Mouse (Mus musculus) intestine, embryonic 15.5 days (tissue): ENCODE results near the gene Ccdc33. TPM values are rescaled to one million over a fixed set of nuclear protein-coding genes. Genes with fewer than 3 reads are reported as not detected.

Source experiments
- ATAC-seq: fragments of 200-750 bp; cut with Nextera tagmentation; 2 replicates; pipeline ENCODE4 v1.8.0; 2017; ENCODE audit warnings: moderate TSS enrichment, moderate library complexity
- H3K27ac ChIP-seq: fragments of 300-500 bp; sonication (generic); 2 replicates; pipeline ENCODE4 v1.5.1; 2015; ENCODE audit warnings: mild to moderate bottlenecking, inconsistent platforms
- H3K27me3 ChIP-seq: fragments of 300-500 bp; sonication (generic); replicated peaks from 2 replicates; pipeline ENCODE4 v1.6.1; 2015; ENCODE audit warnings: inconsistent platforms
- H3K36me3 ChIP-seq: fragments of 300-500 bp; sonication (generic); 2 replicates; pipeline ENCODE4 v1.6.1; 2015; ENCODE audit warnings: inconsistent platforms
- H3K4me1 ChIP-seq: fragments of 300-500 bp; sonication (generic); replicated peaks from 2 replicates; pipeline ENCODE4 v1.6.1; 2015; ENCODE audit warnings: inconsistent platforms
- H3K4me2 ChIP-seq: fragments of 300-500 bp; sonication (generic); replicated peaks from 2 replicates; pipeline ENCODE4 v1.6.1; 2015; ENCODE audit warnings: mild to moderate bottlenecking, inconsistent platforms
- H3K4me3 ChIP-seq: fragments of 300-500 bp; sonication (generic); replicated peaks from 2 replicates; pipeline ENCODE4 v1.5.1; 2015; ENCODE audit warnings: inconsistent platforms
- H3K9ac ChIP-seq: fragments of 300-500 bp; sonication (generic); 2 replicates; pipeline ENCODE4 v1.6.1; 2015; ENCODE audit warnings: inconsistent platforms
- H3K9me3 ChIP-seq: fragments of 300-500 bp; sonication (generic); 2 replicates; pipeline ENCODE4 v1.6.1; 2016; ENCODE audit warnings: inconsistent platforms
- WGBS: fragments of 180-500 bp; shearing (Covaris S2); methylation state at CpG from one replicate; pipeline ENCODE4 v1.1.7; 2015; 5-methylcytosine and 5-hydroxymethylcytosine counted together
- polyA plus RNA-seq: library from polyadenylated mRNA; unstranded; fragments of >200 nt; fragmentation: Nextera tagmentation; extraction: Ambion mirVana; gene quantifications from 2 replicates; pipeline ENCODE4 v1.2.1, GENCODE M21; 2015

Gene Ccdc33
- polyA plus RNA-seq, 1 experiment from 2014 or later = 0.09 TPM

- H3K27ac ChIP-seq = no peak overlapping the region
- H3K4me3 ChIP-seq = no peak overlapping the region
- ATAC-seq = no peak
- H3K4me2 ChIP-seq = no peak overlapping the region
- peaks cover 4% of the 10 kb centered on the region; the same call in 1 of the 2 replicates for H3K27me3 ChIP-seq
- no peak overlapping the region for H3K9ac ChIP-seq
- H3K4me1 ChIP-seq = peaks cover 14% of the 10 kb centered on the region
- no peaks in the 10 kb centered on the region for H3K9me3 ChIP-seq
- WGBS = 35% methylated on average over 9 of the region's 9 CpGs
- no peaks in the 10 kb centered on the region for H3K36me3 ChIP-seq
These were observed 32.4 kb downstream of the Ccdc33 start for GRCm38 (mm10) chr9:58086203-58086602.

DNA sequence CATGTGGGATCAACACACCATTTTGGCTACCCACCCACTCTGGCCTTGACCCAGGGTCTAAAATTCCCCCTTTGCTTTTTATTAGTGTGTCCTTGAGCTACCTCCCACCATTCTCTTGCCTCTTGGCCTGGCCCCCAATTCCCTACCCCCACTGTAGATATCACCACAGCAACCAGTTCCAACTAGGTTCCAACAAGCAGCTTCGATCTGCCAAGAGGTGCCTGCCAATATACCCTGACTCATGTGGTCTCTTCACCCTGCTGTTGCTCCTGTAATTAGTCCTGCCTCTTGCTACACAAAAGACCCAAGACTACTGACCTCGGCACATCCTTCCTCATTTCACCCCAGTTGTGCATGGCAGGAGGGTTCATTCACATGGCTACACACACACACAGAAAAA is 33.5 kb downstream of the Ccdc33 start:
- Histone ChIP-seq H3K9me3 (no peaks in the 10 kb centered on the region), H3K9ac (no peak overlapping the region), H3K27ac (no peak overlapping the region), H3K4me1 (peaks cover 14% of the 10 kb centered on the region), H3K4me3 (no peak overlapping the region), H3K4me2 (no peak overlapping the region), H3K27me3 (peaks cover 4% of the 10 kb centered on the region; the same call in 1 of the 2 replicates), H3K36me3 (no peaks in the 10 kb centered on the region)
- WGBS = 19% methylated on average over 2 of the region's 2 CpGs
- ATAC-seq = no peak

GRCm38 (mm10) chr9:58084586-58084985 is 34.0 kb downstream of the Ccdc33 start:
- H3K27ac ChIP-seq = no peak overlapping the region
- H3K4me2 ChIP-seq = no peak overlapping the region
- no peaks in the 10 kb centered on the region for H3K9me3 ChIP-seq
- 25% methylated on average over 8 of the region's 8 CpGs for WGBS
- H3K36me3 ChIP-seq = no peaks in the 10 kb centered on the region
- H3K4me3 ChIP-seq = no peak overlapping the region
- peaks cover 4% of the 10 kb centered on the region; the same call in 1 of the 2 replicates for H3K27me3 ChIP-seq
- H3K4me1 ChIP-seq = peaks cover 14% of the 10 kb centered on the region
- no peak for ATAC-seq
- no peak overlapping the region for H3K9ac ChIP-seq

GRCm38 (mm10) chr9:58074561-58074960 is 44.1 kb downstream of the Ccdc33 start:
- Histone ChIP-seq H3K4me3 (no peak overlapping the region), H3K4me1 (no peaks in the 10 kb centered on the region), H3K27ac (no peak overlapping the region), H3K4me2 (no peak overlapping the region), H3K9me3 (no peaks in the 10 kb centered on the region), H3K27me3 (no peaks in the 10 kb centered on the region), H3K9ac (no peak overlapping the region), H3K36me3 (no peaks in the 10 kb centered on the region)
- no peak for ATAC-seq
- WGBS = 56% methylated on average over 3 of the region's 3 CpGs

DNA sequence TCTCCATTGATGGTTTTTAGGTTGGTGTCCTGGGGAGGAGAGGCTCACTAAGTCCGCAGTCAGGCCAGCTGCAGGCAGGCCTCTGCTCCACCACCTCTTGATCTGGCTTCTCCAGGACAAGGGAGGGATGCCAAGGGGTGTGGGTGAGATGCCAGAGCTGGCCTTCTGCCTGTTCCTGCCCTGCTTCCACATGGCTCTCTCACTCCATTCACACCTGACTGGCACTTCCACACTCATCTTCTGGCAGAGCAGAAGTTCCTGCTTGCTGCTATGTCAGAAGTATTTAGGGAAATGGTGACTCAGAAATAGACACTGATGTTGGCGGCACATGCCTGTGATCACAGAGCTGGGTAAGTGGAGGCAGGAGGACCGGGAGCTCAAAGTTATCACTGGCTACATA is 51.1 kb downstream of the Ccdc33 start:
- WGBS = 82% methylated on average over 3 of the region's 3 CpGs
- no peaks in the 10 kb centered on the region for H3K27me3 ChIP-seq
- H3K4me2 ChIP-seq = no peak overlapping the region
- no peaks in the 10 kb centered on the region for H3K36me3 ChIP-seq
- no peak overlapping the region for H3K9ac ChIP-seq
- H3K4me3 ChIP-seq = no peak overlapping the region
- ATAC-seq = no peak
- H3K4me1 ChIP-seq = 0 out of 2 replicates have a peak, but pooled peaks cover 5% of the 10 kb centered on the region
- H3K27ac ChIP-seq = no peak overlapping the region
- H3K9me3 ChIP-seq = no peaks in the 10 kb centered on the region

DNA sequence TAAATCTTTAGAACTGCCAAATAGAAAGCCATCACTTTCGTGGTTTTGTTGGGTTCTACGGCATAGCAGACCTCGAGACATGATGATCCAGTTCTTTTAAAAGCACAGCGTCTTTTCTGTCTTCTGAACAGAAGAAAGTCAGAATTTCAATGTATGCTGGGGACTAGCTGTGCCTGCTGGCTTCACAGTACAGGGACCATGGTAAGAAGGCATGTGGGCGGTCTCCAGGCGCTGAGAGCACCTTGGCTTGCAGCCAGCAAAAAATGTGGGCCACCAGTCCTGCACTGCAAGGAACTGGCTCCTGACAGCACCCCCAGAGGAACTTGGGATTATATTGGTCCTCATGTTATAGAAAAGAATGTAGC is 51.9 kb downstream of the Ccdc33 start:
- H3K9me3 ChIP-seq = no peaks in the 10 kb centered on the region
- H3K4me1 ChIP-seq = 0 out of 2 replicates have a peak, but pooled peaks cover 5% of the 10 kb centered on the region
- no peak for ATAC-seq
- no peak overlapping the region for H3K9ac ChIP-seq
- no peak overlapping the region for H3K4me3 ChIP-seq
- H3K27me3 ChIP-seq = no peaks in the 10 kb centered on the region
- no peak overlapping the region for H3K27ac ChIP-seq
- no peaks in the 10 kb centered on the region for H3K36me3 ChIP-seq
- no peak overlapping the region for H3K4me2 ChIP-seq
- 72% methylated on average over 6 of the region's 6 CpGs for WGBS

GRCm38 (mm10) chr9:58065977-58066730 is 52.5 kb downstream of the Ccdc33 start:
- ATAC-seq = no peak
- Histone ChIP-seq H3K4me2 (no peak overlapping the region), H3K36me3 (no peaks in the 10 kb centered on the region), H3K9me3 (no peaks in the 10 kb centered on the region), H3K27me3 (0 out of 2 replicates have a peak, but pooled peaks cover 2% of the 10 kb centered on the region), H3K4me1 (0 out of 2 replicates have a peak, but pooled peaks cover 5% of the 10 kb centered on the region), H3K9ac (no peak overlapping the region), H3K4me3 (no peak overlapping the region), H3K27ac (no peak overlapping the region)
- WGBS = 74% methylated on average over 6 of the region's 6 CpGs

DNA sequence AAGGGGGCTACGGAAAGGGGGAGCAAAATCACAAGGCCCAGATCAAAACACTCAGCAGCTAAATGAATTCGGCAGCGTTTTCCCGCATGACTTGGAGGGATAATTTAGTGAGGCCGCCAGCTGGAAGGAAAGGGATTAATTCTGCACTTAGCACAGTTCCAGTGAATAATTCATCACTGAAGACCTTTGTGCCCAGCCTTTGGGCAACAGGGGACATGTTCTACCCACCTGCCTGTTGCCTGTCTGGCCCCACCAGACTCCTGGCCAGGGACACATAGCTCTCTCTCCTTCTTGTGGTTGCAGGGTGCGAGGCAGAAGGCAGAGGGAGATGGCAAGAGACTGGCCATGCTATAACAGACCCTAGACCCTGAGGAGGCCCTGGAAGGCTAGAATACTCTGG is 53.1 kb downstream of the Ccdc33 start:
- H3K4me2 ChIP-seq = no peak overlapping the region
- H3K9me3 ChIP-seq = no peaks in the 10 kb centered on the region
- no peak overlapping the region for H3K9ac ChIP-seq
- H3K4me1 ChIP-seq = 0 out of 2 replicates have a peak, but pooled peaks cover 5% of the 10 kb centered on the region
- H3K27me3 ChIP-seq = 0 out of 2 replicates have a peak, but pooled peaks cover 2% of the 10 kb centered on the region
- WGBS = 52% methylated on average over 6 of the region's 6 CpGs
- no peak overlapping the region for H3K4me3 ChIP-seq
- H3K36me3 ChIP-seq = no peaks in the 10 kb centered on the region
- no peak for ATAC-seq
- no peak overlapping the region for H3K27ac ChIP-seq

DNA sequence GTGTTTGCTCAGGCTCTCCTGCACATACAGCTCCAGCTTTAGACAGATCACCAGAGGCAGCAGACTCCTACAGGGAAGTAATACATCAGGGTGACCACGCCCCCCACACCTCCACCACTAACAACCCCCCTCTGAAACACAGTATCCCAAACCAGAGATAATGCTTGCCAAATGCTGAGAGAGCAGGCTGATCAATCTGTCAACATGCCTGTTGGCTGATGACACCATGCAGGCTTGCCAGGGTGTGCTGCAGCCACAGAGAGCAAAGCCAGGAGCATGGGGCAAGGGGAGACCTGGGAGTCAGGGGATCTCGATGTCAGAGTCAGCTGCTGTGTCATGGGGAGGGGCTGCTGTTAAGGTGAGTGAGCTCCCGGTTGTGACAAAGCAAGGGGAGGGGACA is 55.1 kb downstream of the Ccdc33 start, which contains the start of gene Stra6:
Gene Stra6 (plus strand): TSS at position 258 of the 400 bp plus-strand sequence.
- no peak within 1 kb of the TSS for H3K27ac ChIP-seq
- 11% methylated on average over 3 of the region's 3 CpGs for WGBS
- H3K36me3 ChIP-seq = no peaks in the 10 kb centered on the region
- no peak within 1 kb of the TSS for H3K4me2 ChIP-seq
- no peaks in the 10 kb centered on the region for H3K9me3 ChIP-seq
- H3K4me1 ChIP-seq = 0 out of 2 replicates have a peak, but pooled peaks cover 5% of the 10 kb centered on the region
- H3K9ac ChIP-seq = no peak within 1 kb of the TSS
- no peak within 1 kb of the TSS for H3K4me3 ChIP-seq
- no peak for ATAC-seq
- H3K27me3 ChIP-seq = 0 out of 2 replicates have a peak, but pooled peaks cover 2% of the 10 kb centered on the region

- Histone ChIP-seq H3K4me1 (no peaks in the 10 kb centered on the region), H3K27me3 (0 out of 2 replicates have a peak, but pooled peaks cover 2% of the 10 kb centered on the region), H3K27ac (no peak overlapping the region), H3K4me2 (no peak overlapping the region), H3K36me3 (no peaks in the 10 kb centered on the region), H3K4me3 (no peak overlapping the region), H3K9ac (no peak overlapping the region), H3K9me3 (no peaks in the 10 kb centered on the region)
- ATAC-seq = no peak
- WGBS = 9% methylated on average over 23 of the region's 23 CpGs
These were observed 57.7 kb downstream of the Ccdc33 start for GRCm38 (mm10) chr9:58060677-58061667.

DNA sequence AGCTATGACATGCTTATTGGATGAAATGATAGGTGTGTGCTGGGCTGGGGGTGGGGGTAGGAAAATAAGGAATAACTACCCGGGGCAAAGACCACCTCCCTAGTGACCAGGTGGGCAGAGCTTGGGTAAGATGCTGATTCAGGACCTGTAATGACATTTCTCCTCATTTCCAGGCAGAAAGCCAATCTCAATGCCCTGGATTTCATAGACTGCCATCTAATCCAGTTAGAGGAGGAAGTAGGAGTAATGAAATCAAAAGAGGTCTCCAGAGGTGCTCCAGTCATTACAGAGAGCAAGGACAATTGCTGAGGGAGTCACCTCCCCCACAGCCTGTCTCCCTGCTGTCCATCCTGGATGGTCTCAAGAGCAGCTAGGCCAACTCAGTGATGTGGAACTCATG is 58.7 kb downstream of the Ccdc33 start:
- Histone ChIP-seq H3K36me3 (no peaks in the 10 kb centered on the region), H3K4me2 (no peak overlapping the region), H3K9me3 (no peaks in the 10 kb centered on the region), H3K27me3 (0 out of 2 replicates have a peak, but pooled peaks cover 2% of the 10 kb centered on the region), H3K9ac (no peak overlapping the region), H3K27ac (no peak overlapping the region), H3K4me1 (no peaks in the 10 kb centered on the region), H3K4me3 (no peak overlapping the region)
- ATAC-seq = no peak
- 57% methylated on average over 1 of the region's 1 CpGs for WGBS

GRCm38 (mm10) chr9:58055666-58056065 is 63.0 kb downstream of the Ccdc33 start:
- ATAC-seq = no peak

More at GRCm38 (mm10) chr9:58055666-58056065, 63.0 kb downstream of the Ccdc33 start:
- no peak overlapping the region for H3K4me3 ChIP-seq
- no peak overlapping the region for H3K4me2 ChIP-seq
- 67% methylated on average over 5 of the region's 5 CpGs for WGBS
- no peaks in the 10 kb centered on the region for H3K4me1 ChIP-seq
- H3K27ac ChIP-seq = no peak overlapping the region
- H3K36me3 ChIP-seq = no peaks in the 10 kb centered on the region
- H3K9me3 ChIP-seq = no peaks in the 10 kb centered on the region
- H3K9ac ChIP-seq = no peak overlapping the region
- H3K27me3 ChIP-seq = no peaks in the 10 kb centered on the region
